Mouse (Mus musculus): ENCODE data around the gene Arih2. TPM values are rescaled to one million over a fixed set of nuclear protein-coding genes. Genes with fewer than 3 reads are reported as not detected.

The Arih2 gene
- total and polyA plus RNA-seq, 2 experiments from 2014 or later = 38.2 to 59.5 TPM

- 87% methylated on average over 6 of the region's 6 CpGs for WGBS
- Histone ChIP-seq H3K4me2 (ENCODE audit: low read depth, low read length) (no peak overlapping the region), H3K9me3 (replicated peaks; ENCODE audit: control insufficient read depth, low read length) (no peaks in the 10 kb centered on the region), H3K4me1 (ENCODE audit: control insufficient read depth, insufficient read depth) (0 out of 2 replicates have a peak, but pooled peaks cover 7% of the 10 kb centered on the region), H3K27ac (ENCODE audit: low read depth) (no peak overlapping the region), H3K27me3 (ENCODE audit: control insufficient read depth, insufficient read depth, low read length) (no peaks in the 10 kb centered on the region), H3K9ac (replicated peaks; ENCODE audit: low read depth, low read length) (no peak overlapping the region), H3K4me3 (ENCODE audit: low read depth, low read length) (no peak overlapping the region), H3K36me3 (replicated peaks; ENCODE audit: control insufficient read depth, insufficient read depth, low read length) (peaks cover 13% of the 10 kb centered on the region)
- DNase-seq (ENCODE audit: low spot score) (no peak), ATAC-seq (ENCODE audit: insufficient read depth, low read depth) (no peak)
- TF ChIP-seq EP300 (IDR thresholded peaks at IDR 0.05; ENCODE audit: low read depth) = no peak
- TF ChIP-seq CTCF (IDR thresholded peaks at IDR 0.05; ENCODE audit: low read depth) = no peak
Observed at GRCm38 (mm10) chr9:108687181-108687580, 38.0 kb upstream of the Arih2 start.

- Histone ChIP-seq H3K27ac (ENCODE audit: low read depth) (no peak overlapping the region), H3K27me3 (ENCODE audit: control insufficient read depth, insufficient read depth, low read length) (no peaks in the 10 kb centered on the region), H3K4me1 (ENCODE audit: control insufficient read depth, insufficient read depth) (0 out of 2 replicates have a peak, but pooled peaks cover 4% of the 10 kb centered on the region), H3K9ac (replicated peaks; ENCODE audit: low read depth, low read length) (no peak overlapping the region), H3K9me3 (replicated peaks; ENCODE audit: control insufficient read depth, low read length) (no peaks in the 10 kb centered on the region), H3K4me2 (ENCODE audit: low read depth, low read length) (no peak overlapping the region), H3K4me3 (ENCODE audit: low read depth, low read length) (no peak overlapping the region), H3K36me3 (replicated peaks; ENCODE audit: control insufficient read depth, insufficient read depth, low read length) (peaks cover 17% of the 10 kb centered on the region)
- TF ChIP-seq EP300 (IDR thresholded peaks at IDR 0.05; ENCODE audit: low read depth) = no peak
- no peak for TF ChIP-seq CTCF (IDR thresholded peaks at IDR 0.05; ENCODE audit: low read depth)
- 46% methylated on average over 4 of the region's 4 CpGs for WGBS
- DNase-seq (ENCODE audit: low spot score) = no peak
- ATAC-seq (ENCODE audit: insufficient read depth, low read depth) = no peak
Observed at GRCm38 (mm10) chr9:108686475-108686887, 37.3 kb upstream of the Arih2 start.

- Histone ChIP-seq H3K9ac (replicated peaks; ENCODE audit: low read depth, low read length) (no peak overlapping the region), H3K4me2 (ENCODE audit: low read depth, low read length) (no peak overlapping the region), H3K9me3 (replicated peaks; ENCODE audit: control insufficient read depth, low read length) (no peaks in the 10 kb centered on the region), H3K36me3 (replicated peaks; ENCODE audit: control insufficient read depth, insufficient read depth, low read length) (peaks cover 54% of the 10 kb centered on the region), H3K27me3 (ENCODE audit: control insufficient read depth, insufficient read depth, low read length) (no peaks in the 10 kb centered on the region), H3K4me3 (ENCODE audit: low read depth, low read length) (no peak overlapping the region), H3K27ac (ENCODE audit: low read depth) (no peak overlapping the region), H3K4me1 (ENCODE audit: control insufficient read depth, insufficient read depth) (no peaks in the 10 kb centered on the region)
- TF ChIP-seq CTCF (IDR thresholded peaks at IDR 0.05; ENCODE audit: low read depth) = no peak
- no peak for TF ChIP-seq EP300 (IDR thresholded peaks at IDR 0.05; ENCODE audit: low read depth)
- DNase-seq (ENCODE audit: low spot score) = no peak
- no peak for ATAC-seq (ENCODE audit: insufficient read depth, low read depth)
- WGBS = 87% methylated on average over 15 of the region's 15 CpGs
Observed at GRCm38 (mm10) chr9:108680026-108680425, 30.8 kb upstream of the Arih2 start.

- 52% methylated on average over 2 of the region's 2 CpGs for WGBS
- H3K27me3 ChIP-seq (ENCODE audit: control insufficient read depth, insufficient read depth, low read length) = no peaks in the 10 kb centered on the region
- no peak overlapping the region for H3K27ac ChIP-seq (ENCODE audit: low read depth)
- no peak for ATAC-seq (ENCODE audit: insufficient read depth, low read depth)
- no peak for DNase-seq (ENCODE audit: low spot score)
- H3K4me2 ChIP-seq (ENCODE audit: low read depth, low read length) = no peak overlapping the region
- no peak overlapping the region for H3K4me3 ChIP-seq (ENCODE audit: low read depth, low read length)
- TF ChIP-seq CTCF (IDR thresholded peaks at IDR 0.05; ENCODE audit: low read depth) = peak; percentile 29
- no peak for TF ChIP-seq EP300 (IDR thresholded peaks at IDR 0.05; ENCODE audit: low read depth)
- no peaks in the 10 kb centered on the region for H3K9me3 ChIP-seq (replicated peaks; ENCODE audit: control insufficient read depth, low read length)
- H3K9ac ChIP-seq (replicated peaks; ENCODE audit: low read depth, low read length) = no peak overlapping the region
- no peaks in the 10 kb centered on the region for H3K4me1 ChIP-seq (ENCODE audit: control insufficient read depth, insufficient read depth)
- H3K36me3 ChIP-seq (replicated peaks; ENCODE audit: control insufficient read depth, insufficient read depth, low read length) = peaks cover 61% of the 10 kb centered on the region
Observed at GRCm38 (mm10) chr9:108673151-108673550, 24.0 kb upstream of the Arih2 start.

- DNase-seq (ENCODE audit: low spot score) (peak; percentile 34), ATAC-seq (ENCODE audit: insufficient read depth, low read depth) (no peak; the same call in 1 of the 2 replicates)
- Histone ChIP-seq H3K4me2 (ENCODE audit: low read depth, low read length) (no peak overlapping the region), H3K9me3 (replicated peaks; ENCODE audit: control insufficient read depth, low read length) (no peaks in the 10 kb centered on the region), H3K36me3 (replicated peaks; ENCODE audit: control insufficient read depth, insufficient read depth, low read length) (peaks cover 54% of the 10 kb centered on the region), H3K4me1 (ENCODE audit: control insufficient read depth, insufficient read depth) (no peaks in the 10 kb centered on the region), H3K9ac (replicated peaks; ENCODE audit: low read depth, low read length) (no peak overlapping the region), H3K4me3 (ENCODE audit: low read depth, low read length) (no peak overlapping the region), H3K27me3 (ENCODE audit: control insufficient read depth, insufficient read depth, low read length) (no peaks in the 10 kb centered on the region), H3K27ac (ENCODE audit: low read depth) (no peak overlapping the region)
- TF ChIP-seq EP300 (IDR thresholded peaks at IDR 0.05; ENCODE audit: low read depth) (no peak), CTCF (IDR thresholded peaks at IDR 0.05; ENCODE audit: low read depth) (peak; percentile 47)
- 53% methylated on average over 8 of the region's 8 CpGs for WGBS
Observed at GRCm38 (mm10) chr9:108669875-108670274, 20.7 kb upstream of the Arih2 start.

GRCm38 (mm10) chr9:108662660-108663059, 13.5 kb upstream of the Arih2 start:
- H3K36me3 ChIP-seq (replicated peaks; ENCODE audit: control insufficient read depth, insufficient read depth, low read length) = 0 out of 2 replicates have a peak, but pooled peaks cover 5% of the 10 kb centered on the region
- WGBS = 21% methylated on average over 6 of the region's 6 CpGs
- ATAC-seq (ENCODE audit: insufficient read depth, low read depth) (no peak), DNase-seq (ENCODE audit: low spot score) (no peak)
- peaks cover 8% of the 10 kb centered on the region; the same call in 1 of the 2 replicates for H3K4me1 ChIP-seq (ENCODE audit: control insufficient read depth, insufficient read depth)
- H3K9ac ChIP-seq (replicated peaks; ENCODE audit: low read depth, low read length) = peak overlapping the region; percentile 64
- H3K4me2 ChIP-seq (ENCODE audit: low read depth, low read length) = peak overlapping the region; percentile 80
- peak overlapping the region; percentile 84 for H3K27ac ChIP-seq (ENCODE audit: low read depth)
- H3K27me3 ChIP-seq (ENCODE audit: control insufficient read depth, insufficient read depth, low read length) = no peaks in the 10 kb centered on the region
- H3K9me3 ChIP-seq (replicated peaks; ENCODE audit: control insufficient read depth, low read length) = no peaks in the 10 kb centered on the region
- no peak for TF ChIP-seq EP300 (IDR thresholded peaks at IDR 0.05; ENCODE audit: low read depth)
- no peak for TF ChIP-seq CTCF (IDR thresholded peaks at IDR 0.05; ENCODE audit: low read depth)
- peak overlapping the region; percentile 80 for H3K4me3 ChIP-seq (ENCODE audit: low read depth, low read length)
